Mouse (Mus musculus) testis, adult 2 months (tissue): ENCODE measurements around the gene Fam149a.

Source experiments
- CTCF ChIP-seq: fragments of 200-500 bp; IDR thresholded peaks from 2 replicates; pipeline ENCODE4 v1.5.1; 2012; ENCODE audit warnings: low read depth, mild to moderate bottlenecking, inconsistent platforms, low read length, moderate library complexity; ENCODE audit not compliant: control insufficient read depth, insufficient read depth, insufficient replicate concordance
- POLR2A ChIP-seq: fragments of 200-500 bp; IDR thresholded peaks from 2 replicates; pipeline ENCODE4 v1.6.1; 2012; ENCODE audit warnings: low read depth, mild to moderate bottlenecking, inconsistent platforms, low read length, moderate library complexity; ENCODE audit not compliant: control insufficient read depth

DNA sequence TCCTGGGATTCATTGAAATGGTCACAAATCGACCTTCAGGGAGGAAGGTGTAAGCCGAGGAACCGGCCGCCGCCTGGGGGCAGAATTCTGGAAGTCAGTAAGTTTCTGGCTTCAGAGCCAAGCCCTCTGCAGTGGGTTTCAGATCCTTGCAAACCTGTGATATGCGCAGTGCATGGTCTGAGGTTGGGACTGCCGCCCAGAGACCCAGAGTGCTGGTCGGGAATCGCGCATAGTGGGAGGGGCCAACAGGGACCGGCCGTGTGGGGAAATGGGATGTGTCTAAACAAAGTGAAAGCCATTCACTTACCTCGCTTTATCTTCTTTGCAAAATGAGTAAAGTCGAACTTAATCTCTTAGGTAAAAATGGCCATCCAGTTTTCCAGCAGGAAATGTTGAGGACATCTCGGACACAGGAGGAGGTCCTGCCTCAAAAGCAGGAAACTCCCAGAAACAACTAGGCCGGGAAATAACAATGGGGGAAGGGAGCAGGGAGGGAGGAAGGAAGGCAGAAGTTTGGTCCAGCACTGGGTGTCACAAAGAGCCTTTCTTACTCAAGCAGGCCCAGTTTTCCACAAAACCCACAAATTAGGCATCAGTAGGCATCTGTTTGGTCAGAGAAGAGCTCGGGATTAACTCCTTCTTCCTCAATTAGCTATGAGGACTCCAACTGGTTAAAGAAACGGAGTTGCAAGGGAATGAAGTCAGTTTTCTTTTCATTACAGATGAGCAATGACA lies 28.2 kb upstream of the Fam149a start:
- TF ChIP-seq CTCF (no peak), POLR2A (no peak; the same call in 1 of the 2 replicates)
